Mouse (Mus musculus): ENCODE measurements around the gene Gm13285.
A peak's percentile ranks its signal among the peaks of the same experiment; 100 is the strongest.
"Not testable (repeated sequence)": the region's sequence is repeated elsewhere in the genome, so short reads cannot be mapped to it uniquely, and the experiment has no call there.

Gm13285 gene

GRCm38 (mm10) chr4:88797097-88797496, 2.4 kb upstream of the Gm13285 start, which contains the start of gene Gm13279:
Gene Gm13279, plus strand, starts transcription at chr4:88797397.
- not testable (repeated sequence) for DNase-seq

- not testable (repeated sequence) for DNase-seq
Observed at GRCm38 (mm10) chr4:88802954-88803353, 3.5 kb downstream of the Gm13285 start, which contains the start of gene Gm13287. Gene Gm13287, plus strand, starts transcription at chr4:88803254.

GRCm38 (mm10) chr4:88805231-88805630, 5.8 kb downstream of the Gm13285 start, which contains the start of gene Gm13288:
Gene Gm13288, plus strand, starts transcription at chr4:88805531.
- DNase-seq, result not testable (repeated sequence)

GRCm38 (mm10) chr4:88805761-88806160, 6.3 kb downstream of the Gm13285 start:
- DNase-seq, result peak; percentile 93

GRCm38 (mm10) chr4:88815928-88816327, 16.5 kb downstream of the Gm13285 start, which contains the start of gene Ifna7:
Gene Ifna7, plus strand, starts transcription at chr4:88816228.
- DNase-seq, result no peak

GRCm38 (mm10) chr4:88819659-88820058, 20.2 kb downstream of the Gm13285 start, which contains the start of gene Ifna11:
Gene Ifna11, plus strand, starts transcription at chr4:88819959.
- DNase-seq, result no peak

GRCm38 (mm10) chr4:88822995-88823394, 23.5 kb downstream of the Gm13285 start:
- no peak for DNase-seq

- not testable (repeated sequence) for DNase-seq
Observed at GRCm38 (mm10) chr4:88827116-88827515, 27.7 kb downstream of the Gm13285 start, which contains the start of gene Ifna6. Gene Ifna6, plus strand, starts transcription at chr4:88827416.

GRCm38 (mm10) chr4:88830523-88830922, 31.1 kb downstream of the Gm13285 start:
- no peak for DNase-seq

- not testable (repeated sequence) for DNase-seq
Observed at GRCm38 (mm10) chr4:88835225-88835624, 35.8 kb downstream of the Gm13285 start, which contains the start of gene Ifna5. Gene Ifna5, plus strand, starts transcription at chr4:88835525.

- no peak for DNase-seq
Observed at GRCm38 (mm10) chr4:88838828-88839227, 39.4 kb downstream of the Gm13285 start.

GRCm38 (mm10) chr4:88840058-88840457, 40.6 kb downstream of the Gm13285 start:
- no peak for DNase-seq

GRCm38 (mm10) chr4:88841438-88841911, 42.0 kb downstream of the Gm13285 start, which contains the start of gene Ifna4:
Gene Ifna4, plus strand, starts transcription at chr4:88841861.
- no peak for DNase-seq

GRCm38 (mm10) chr4:88845334-88845733, 45.9 kb downstream of the Gm13285 start:
- DNase-seq, result no peak

GRCm38 (mm10) chr4:88849698-88850097, 50.2 kb downstream of the Gm13285 start, which contains the start of gene Ifna1:
Gene Ifna1, plus strand, starts transcription at chr4:88850087.
- no peak for DNase-seq
